Mouse (Mus musculus): ENCODE data around the gene Lamp5. TPM values are rescaled to one million over a fixed set of nuclear protein-coding genes. Genes with fewer than 3 reads are reported as not detected.

Gene Lamp5
- polyA plus RNA-seq (2015; fragmentation: Illumina TruSeq; extraction: RNeasy Lipid Tissue Mini Kit (QIAGEN cat#74804); ENCODE audit: low read depth, low replicate concordance): 317 TPM

GRCm38 (mm10) chr2:136051688-136052289, at the start of gene Lamp5:
Gene Lamp5, plus strand, starts transcription at chr2:136052239.

All from brain, adult 10 weeks (tissue).